Mouse (Mus musculus) mouse embryonic stem cell (cell line): ENCODE measurements at regions not wholly inside any gene's neighbourhood (a gene's known extent, or its start where the extent isn't known, plus 50 kb on each side); places are given as distances from the start of the nearest gene placed in this dataset.

ENCODE experiments used
- in situ Hi-C, 2 experiments: fragments of 300-500 bp; cut with MboI; formaldehyde crosslinking; loops; 1 replicate in 1 of 2; 3 replicates in 1 of 2; pipeline ENCODE4 v1.14.3; 2019 to 2020; ENCODE audit warnings: low sequenced_read_pairs in 2 of 2, low pct_unique_long_range_greater_than_20kb in 1 of 2, mixed read lengths in 1 of 2; ENCODE audit not compliant: unreplicated experiment in 1 of 2

GRCm38 (mm10) chr10:66770161-66771030 lies 325.5 kb upstream of the Jmjd1c start:
- in situ Hi-C loops: no loop called here

- in situ Hi-C loops: no loop called here
Measured at GRCm38 (mm10) chr10:66780335-66781170, 315.4 kb upstream of the Jmjd1c start.

GRCm38 (mm10) chr10:66781171-66781510 lies 314.8 kb upstream of the Jmjd1c start:
- in situ Hi-C loops: no loop called here

GRCm38 (mm10) chr10:66782025-66782424 lies 313.9 kb upstream of the Jmjd1c start:
- in situ Hi-C loops: no loop called here

- in situ Hi-C loops: no loop called here
Measured at GRCm38 (mm10) chr10:66787812-66788211, 308.1 kb upstream of the Jmjd1c start.

- in situ Hi-C loops: no loop called here
Measured at GRCm38 (mm10) chr10:66796296-66796695, 299.6 kb upstream of the Jmjd1c start.

- in situ Hi-C loops: no loop called here
Measured at GRCm38 (mm10) chr10:66802691-66803090, 293.2 kb upstream of the Jmjd1c start.

- in situ Hi-C loops: no loop called here
Measured at GRCm38 (mm10) chr10:66807261-66807968, 288.5 kb upstream of the Jmjd1c start.

GRCm38 (mm10) chr10:66812515-66813260 lies 283.2 kb upstream of the Jmjd1c start:
- in situ Hi-C loops: no loop called here

- in situ Hi-C loops: no loop called here
Measured at GRCm38 (mm10) chr10:66813850-66814564, 281.9 kb upstream of the Jmjd1c start.

GRCm38 (mm10) chr10:66814565-66815201 lies 281.2 kb upstream of the Jmjd1c start:
- in situ Hi-C loops: no loop called here

- in situ Hi-C loops: no loop called here
Measured at GRCm38 (mm10) chr10:66815951-66816350, 280.0 kb upstream of the Jmjd1c start.

- in situ Hi-C loops: no loop called here
Measured at GRCm38 (mm10) chr10:66816776-66817175, 279.1 kb upstream of the Jmjd1c start.

- in situ Hi-C loops: no loop called here
Measured at GRCm38 (mm10) chr10:66817876-66818275, 278.0 kb upstream of the Jmjd1c start.

- in situ Hi-C loops: no loop called here
Measured at GRCm38 (mm10) chr10:66819517-66819916, 276.4 kb upstream of the Jmjd1c start.

- in situ Hi-C loops: no loop called here
Measured at GRCm38 (mm10) chr10:66825737-66826136, 270.2 kb upstream of the Jmjd1c start.

- in situ Hi-C loops: no loop called here
Measured at GRCm38 (mm10) chr10:66826327-66826726, 269.6 kb upstream of the Jmjd1c start.
